Mouse (Mus musculus) ES-CJ7 (cell line): Measurements from ENCODE around the gene Micu1.

Source experiments
- DNase-seq: peaks from one replicate; pipeline ENCODE4 v3.0.0; 2011; ENCODE audit warnings: low read depth, low spot score

Gene Micu1

DNA sequence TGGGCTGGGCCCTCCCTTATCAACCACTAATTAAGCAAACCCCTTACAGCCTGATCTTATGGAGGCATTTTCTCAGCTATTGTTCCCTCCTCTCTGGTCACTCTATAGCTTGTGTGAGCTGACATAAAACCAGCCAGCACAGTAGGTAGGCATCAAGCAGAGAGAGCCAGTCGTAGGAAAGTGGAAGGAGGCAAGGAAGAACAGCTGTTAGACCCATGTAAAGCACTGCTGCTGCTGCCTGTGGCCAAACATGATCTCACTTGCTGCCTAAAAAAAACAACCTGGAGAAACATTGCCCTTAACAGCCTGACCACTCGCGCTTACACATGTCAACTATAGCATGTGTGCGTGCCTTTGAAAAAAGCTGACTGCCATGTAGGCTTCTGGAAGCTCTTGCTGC is 19.3 kb downstream of the Micu1 start:
- no peak for DNase-seq

- no peak for DNase-seq
Observed at GRCm38 (mm10) chr10:59724634-59725033, 22.4 kb downstream of the Micu1 start.

GRCm38 (mm10) chr10:59727251-59727650 is 25.0 kb downstream of the Micu1 start:
- no peak for DNase-seq

DNA sequence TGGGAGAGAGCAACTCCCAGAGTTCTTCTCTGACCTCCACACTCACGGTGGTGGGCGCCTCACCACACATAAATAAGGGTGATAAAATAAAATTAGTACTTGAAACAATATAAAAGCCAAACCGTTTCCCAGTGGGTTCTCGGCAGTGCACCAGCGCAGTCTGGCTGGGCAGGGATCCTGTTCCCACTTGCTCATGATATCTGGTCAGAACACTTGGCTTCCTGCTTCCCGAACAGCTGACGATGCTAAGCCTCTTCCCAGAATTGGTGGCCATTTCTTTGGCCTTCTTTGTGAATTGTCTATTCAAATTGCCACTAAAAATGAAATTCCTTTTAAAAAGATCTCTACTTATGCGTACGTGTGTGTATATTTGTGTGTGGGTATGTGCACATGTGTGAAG is 27.0 kb downstream of the Micu1 start:
- no peak for DNase-seq

DNA sequence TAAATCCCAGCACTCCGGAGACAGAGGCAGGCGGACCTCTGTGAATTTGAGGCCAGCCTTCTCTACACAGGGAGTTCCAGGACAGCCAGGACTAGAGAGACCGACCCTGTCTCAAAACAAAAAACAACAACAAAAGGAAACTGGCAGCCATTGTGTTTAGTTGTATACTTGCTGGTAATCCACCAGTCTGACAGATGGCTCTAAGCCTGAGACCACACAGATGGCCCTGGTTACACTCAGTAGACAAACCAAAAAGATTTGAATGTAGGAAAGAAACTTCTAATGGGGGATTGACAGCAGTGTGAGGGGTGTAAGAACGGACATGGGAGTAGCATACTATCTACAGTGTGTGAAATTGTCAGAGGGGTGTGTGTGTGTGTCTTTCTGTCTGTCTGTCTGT is 27.6 kb downstream of the Micu1 start:
- DNase-seq, result no peak

DNA sequence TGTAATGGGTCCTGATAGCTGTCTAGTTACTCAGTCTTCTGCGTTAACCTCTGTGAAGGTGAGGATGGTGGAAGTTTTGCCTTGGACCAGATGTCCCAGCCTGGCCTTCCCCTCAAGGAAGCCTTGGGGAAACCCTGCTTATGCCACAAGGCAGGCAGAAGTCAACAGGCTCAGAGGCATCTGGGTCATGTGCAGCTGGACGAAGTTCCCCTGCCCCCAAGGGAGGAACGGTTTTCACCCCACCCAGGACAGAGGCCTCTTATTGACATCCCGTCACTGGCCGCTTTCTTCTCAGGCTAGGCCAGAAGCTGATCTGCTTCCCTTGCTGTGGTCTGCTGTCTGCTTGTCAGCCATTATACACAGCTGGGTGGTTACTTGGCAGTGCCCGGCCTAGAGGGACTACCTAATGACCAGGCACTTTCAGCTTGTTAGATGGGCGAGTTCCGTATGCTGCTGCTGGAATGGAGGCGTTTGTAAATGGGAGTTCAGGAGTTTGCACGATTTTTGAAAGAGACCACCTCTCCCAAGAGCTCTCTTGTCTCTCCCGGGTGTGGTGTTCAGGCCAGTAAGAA is 33.8 kb downstream of the Micu1 start:
- no peak for DNase-seq

GRCm38 (mm10) chr10:59741448-59741847 is 39.2 kb downstream of the Micu1 start:
- DNase-seq, result no peak

DNA sequence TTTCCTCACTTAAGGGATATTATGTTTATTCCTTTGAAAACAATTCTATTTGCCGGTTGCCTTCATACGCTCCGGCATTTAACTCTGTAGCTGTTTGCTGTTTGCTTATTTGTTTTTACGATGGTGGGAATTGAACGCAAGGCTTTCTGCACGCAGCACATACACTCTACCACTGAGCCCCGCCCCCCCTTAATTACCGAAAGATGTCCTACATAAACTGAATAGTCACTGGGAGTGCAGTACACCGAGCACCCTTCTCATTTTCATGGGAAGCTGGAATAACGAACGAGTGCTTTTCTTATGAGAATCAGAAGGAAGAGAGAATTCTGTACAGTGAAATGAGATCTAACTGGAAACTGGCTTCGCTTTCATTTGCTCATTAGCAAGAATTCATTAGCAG is 41.1 kb downstream of the Micu1 start:
- DNase-seq, result no peak

DNA sequence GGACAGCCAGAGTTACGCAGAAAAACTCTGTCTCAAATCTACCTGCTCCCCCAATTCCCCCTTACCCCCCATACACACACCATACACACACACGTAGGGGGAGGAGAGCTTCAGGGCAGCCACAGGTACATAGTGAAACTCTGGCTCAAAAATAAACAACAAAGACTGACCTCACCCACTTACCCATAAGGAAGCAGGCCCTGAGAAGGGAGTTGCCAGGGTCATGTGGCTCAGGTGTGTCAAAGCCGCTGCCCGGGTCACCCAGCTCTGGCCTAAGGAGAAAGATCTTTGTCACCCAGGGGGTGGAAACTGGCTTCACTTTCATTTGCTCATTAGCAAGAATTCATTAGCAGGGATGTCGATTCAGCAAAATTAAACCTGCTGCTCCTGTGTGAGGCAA is 41.7 kb downstream of the Micu1 start:
- DNase-seq, result no peak

DNA sequence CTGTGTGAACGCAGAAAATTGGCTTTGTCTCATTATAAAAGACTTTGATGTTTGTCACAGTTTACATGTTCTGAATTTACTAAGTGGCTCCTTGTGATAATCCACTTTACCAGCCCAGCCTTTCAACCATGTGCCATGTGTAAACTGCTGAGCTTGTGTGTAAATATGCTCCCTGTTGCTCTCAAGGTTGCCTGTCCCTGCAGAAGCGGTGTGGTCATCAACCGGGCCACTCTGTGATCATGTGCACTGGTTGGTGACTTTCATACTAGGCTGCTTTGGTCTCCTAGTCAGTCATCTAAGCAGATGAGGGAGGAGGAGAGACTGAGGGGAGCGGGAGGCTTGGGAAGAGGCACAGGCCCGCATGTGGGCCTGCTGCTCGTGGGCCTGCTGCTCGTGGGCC is 45.1 kb downstream of the Micu1 start:
- DNase-seq, result no peak

GRCm38 (mm10) chr10:59748699-59749200 is 46.5 kb downstream of the Micu1 start:
- DNase-seq, result no peak

DNA sequence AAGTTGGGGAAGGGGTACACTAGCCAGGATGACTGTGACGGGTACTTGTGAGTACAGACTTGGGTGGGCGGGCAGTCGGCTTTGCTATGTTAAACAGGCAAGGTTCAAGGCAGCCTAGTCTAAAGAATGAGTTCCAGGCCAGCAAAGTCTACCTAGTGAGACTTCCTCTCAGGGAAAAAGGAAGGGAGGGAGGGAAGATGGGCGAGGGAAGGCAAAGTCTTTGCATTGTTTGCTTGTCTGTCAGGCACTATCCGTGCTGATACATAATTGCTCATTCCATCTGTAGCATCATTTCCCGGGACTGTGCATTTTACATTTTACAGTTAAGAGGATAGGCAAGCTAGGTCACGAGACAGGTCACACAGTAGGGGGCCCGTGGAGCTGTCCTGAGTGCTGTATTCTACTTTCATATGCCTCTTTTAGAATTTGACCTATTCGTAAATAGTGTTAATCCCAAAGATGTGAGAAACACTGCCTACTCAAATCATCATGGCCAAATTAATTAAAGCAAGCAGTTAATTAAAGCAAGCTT is 51.3 kb downstream of the Micu1 start:
- peak; percentile 77 for DNase-seq

DNA sequence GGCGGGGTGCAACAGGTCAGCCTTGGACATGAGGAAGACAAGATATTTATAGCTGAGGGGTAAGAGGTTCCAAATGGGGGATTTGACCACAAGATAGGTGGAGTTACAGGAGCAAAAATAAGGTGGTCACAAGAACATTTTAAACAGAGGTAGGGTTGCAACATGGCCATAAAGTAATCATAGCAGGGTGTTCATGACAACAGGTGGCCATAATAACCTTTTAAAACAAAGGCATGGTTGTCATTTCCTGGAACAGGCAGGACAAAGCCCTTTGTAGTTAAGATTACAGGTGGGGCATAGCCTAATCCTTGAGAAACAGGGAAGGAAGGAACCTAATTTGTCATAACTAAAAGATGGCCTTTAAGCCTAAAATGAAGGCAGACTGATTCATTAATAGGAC is 51.8 kb downstream of the Micu1 start:
- DNase-seq, result peak; percentile 41

DNA sequence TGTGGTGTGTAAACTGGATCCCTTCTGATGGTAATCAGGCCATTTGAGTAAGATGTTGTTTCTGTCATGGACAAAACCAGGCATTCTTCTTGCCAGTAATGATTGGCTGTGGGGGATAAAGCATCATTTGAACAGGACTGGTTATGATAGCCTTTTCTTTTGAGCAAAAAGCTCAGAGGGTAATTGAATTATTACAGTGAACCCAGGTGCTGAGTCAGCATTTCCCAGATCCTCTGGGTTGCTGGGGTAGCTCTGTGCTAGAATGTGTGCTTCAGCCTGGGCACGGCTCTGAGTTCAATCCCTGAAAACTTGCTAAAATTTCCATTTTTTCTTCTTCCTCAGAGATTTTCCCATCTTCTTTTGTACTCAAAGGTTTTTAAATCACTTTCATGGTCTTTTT is 52.6 kb downstream of the Micu1 start:
- no peak for DNase-seq

DNA sequence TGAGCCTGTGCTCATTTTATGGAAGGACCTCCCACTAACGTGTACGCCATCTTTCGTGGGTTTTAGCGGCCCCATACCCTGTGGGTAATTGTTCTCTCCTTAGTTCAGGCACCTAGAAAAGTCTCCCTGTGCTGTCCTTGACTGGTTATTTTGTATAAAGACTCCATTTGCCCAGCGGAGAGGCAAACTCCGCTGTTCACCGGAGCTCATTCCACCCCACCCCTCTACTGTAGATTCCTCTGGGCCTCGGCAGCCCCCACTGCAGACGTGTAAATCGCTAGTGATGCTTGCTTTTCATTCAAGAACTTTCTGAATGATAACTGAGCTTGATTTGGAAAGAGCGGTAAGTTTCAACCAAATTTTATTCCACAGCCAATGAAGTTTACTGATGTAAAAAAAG is 53.4 kb downstream of the Micu1 start:
- no peak for DNase-seq

- DNase-seq, result no peak
Observed at GRCm38 (mm10) chr10:59756090-59756489, 53.8 kb downstream of the Micu1 start.

DNA sequence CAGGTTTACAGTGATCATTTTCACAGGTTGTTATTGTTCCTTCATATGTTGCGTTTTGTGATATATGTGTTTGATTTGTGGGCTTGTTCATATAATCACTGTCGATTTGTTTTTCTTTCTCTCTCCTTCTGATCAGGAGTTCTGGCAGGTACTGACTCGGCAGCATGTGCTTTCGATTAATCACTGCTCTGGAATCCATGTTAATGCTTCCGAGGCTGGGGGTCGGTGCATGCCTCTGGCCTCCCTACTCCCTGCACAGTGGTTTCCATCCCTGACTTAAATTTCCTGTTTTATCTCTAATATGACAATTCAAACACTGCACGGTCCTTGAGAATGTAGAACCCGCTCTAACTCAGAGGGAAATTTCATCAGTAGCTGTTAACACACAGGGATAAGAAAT is 54.3 kb downstream of the Micu1 start:
- no peak for DNase-seq

DNA sequence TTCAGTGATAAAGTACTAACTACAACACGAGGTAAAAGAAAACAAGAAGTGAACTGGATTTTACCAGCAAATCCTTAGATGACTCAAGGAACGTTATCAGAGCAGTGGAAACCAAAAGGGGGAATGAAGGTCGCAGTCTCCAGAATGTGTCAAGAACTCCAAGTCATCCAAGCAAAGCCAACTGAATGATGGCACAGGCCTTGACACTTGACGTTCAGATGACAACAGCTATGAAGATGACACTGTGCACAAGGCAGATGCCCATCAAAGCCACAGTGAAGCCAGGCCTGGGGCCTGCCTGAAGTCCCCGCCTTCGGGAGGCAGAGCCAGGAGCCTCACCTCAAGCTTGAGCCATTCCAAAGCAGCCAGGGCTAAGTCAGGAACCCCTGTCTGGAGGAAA is 62.5 kb downstream of the Micu1 start:
- DNase-seq, result no peak

- DNase-seq, result no peak
Observed at GRCm38 (mm10) chr10:59768369-59769079, 66.2 kb downstream of the Micu1 start.

DNA sequence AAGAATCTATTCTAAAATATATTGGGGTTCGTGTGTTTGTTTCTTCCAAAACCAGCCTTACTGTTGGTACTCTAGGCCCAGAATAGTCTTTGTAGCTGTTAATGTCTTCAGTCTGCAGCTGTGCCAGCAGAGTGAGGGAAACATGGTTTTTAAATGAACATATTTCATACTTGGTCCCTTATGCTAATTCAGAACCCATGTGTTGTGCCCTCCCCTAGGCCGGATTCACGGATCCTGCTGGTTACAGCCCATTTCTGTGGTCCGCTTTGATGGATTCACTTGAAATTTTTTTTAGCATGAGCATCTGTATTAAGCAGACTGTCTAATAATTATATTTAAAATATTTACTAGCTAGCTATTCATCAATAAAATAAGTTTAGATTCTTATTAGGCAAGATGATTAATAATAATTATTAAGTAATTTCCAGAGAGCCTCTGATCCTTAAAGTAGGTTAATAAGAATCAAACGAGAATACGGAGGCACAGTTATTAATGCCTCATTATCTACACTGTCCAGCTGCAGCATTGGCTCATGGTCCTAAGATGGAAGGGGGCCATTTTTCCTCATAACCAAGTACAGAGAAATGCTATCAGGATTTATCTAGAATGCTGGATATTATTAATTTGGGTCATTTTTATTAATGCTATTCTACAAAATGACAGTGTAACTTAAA is 69.2 kb downstream of the Micu1 start:
- no peak for DNase-seq

- DNase-seq, result no peak
Observed at GRCm38 (mm10) chr10:59772049-59772397, 69.7 kb downstream of the Micu1 start.

GRCm38 (mm10) chr10:59773441-59774140 is 71.3 kb downstream of the Micu1 start:
- DNase-seq, result no peak
